Mouse (Mus musculus): ENCODE data around the gene Macrod2.

DNA sequence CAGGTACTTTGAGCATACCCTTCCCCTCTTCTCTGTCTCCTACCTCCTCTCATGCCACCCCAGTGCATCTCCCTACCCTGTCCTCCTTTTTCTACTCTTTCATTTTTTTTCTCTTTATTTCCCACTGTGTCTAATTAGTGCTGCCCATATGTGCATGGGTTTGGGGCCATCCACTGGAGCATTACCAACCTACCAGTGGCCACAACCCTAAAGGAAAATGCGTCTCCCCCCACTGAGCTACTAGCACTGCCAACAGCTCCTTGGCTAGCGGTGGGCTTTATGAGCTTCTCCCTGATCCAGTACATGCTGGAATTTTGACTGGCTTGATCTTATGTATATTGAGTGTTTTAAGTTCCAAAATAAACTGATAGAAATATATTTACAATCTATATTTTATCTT, 1949.6 kb downstream of the Macrod2 start:
- TF ChIP-seq CTCF (IDR thresholded peaks at IDR 0.05; ENCODE audit: extremely low read depth, insufficient read length, insufficient replicate concordance, low read depth, low read length) (no peak), POLR2A (IDR thresholded peaks at IDR 0.05; ENCODE audit: low read depth, low read length) (no peak)
